Mouse (Mus musculus) brain, embryonic 14.5 days (tissue): ENCODE data around the gene Sf3a1. TPM values are rescaled to one million over a fixed set of nuclear protein-coding genes. Genes with fewer than 3 reads are reported as not detected.

Experiments used
- DNase-seq: peaks from one replicate; pipeline ENCODE4 v3.0.0-alpha.2; 2011; ENCODE audit warnings: low read depth
- CTCF ChIP-seq: fragments of 200-500 bp; IDR thresholded peaks from 2 replicates; pipeline ENCODE4 v1.5.1; 2012; ENCODE audit warnings: inconsistent platforms, mild to moderate bottlenecking, moderate library complexity, borderline replicate concordance; ENCODE audit not compliant: insufficient read depth, insufficient read length; ENCODE audit errors: extremely low read depth
- POLR2A ChIP-seq: fragments of 200-500 bp; IDR thresholded peaks from 2 replicates; pipeline ENCODE4 v1.6.1; 2012; ENCODE audit warnings: mild to moderate bottlenecking, inconsistent platforms, borderline replicate concordance; ENCODE audit not compliant: poor library complexity, insufficient read depth, insufficient read length, severe bottlenecking; ENCODE audit errors: extremely low read depth
- polyA plus RNA-seq: library from polyadenylated mRNA; depleted of rRNA; stranded (reverse); fragments of >200 nt; gene quantifications from 2 replicates; pipeline ENCODE4 v1.2.3, GENCODE M21; 2012

Sf3a1 gene
- polyA plus RNA-seq, 1 experiment: 84.0 TPM

- no peak for DNase-seq
- TF ChIP-seq CTCF (peak; percentile 31; the same call in 1 of the 2 replicates), POLR2A (no peak)
Measured at GRCm38 (mm10) chr11:4209556-4209955, 49.4 kb downstream of the Sf3a1 start.

GRCm38 (mm10) chr11:4210786-4211185 is 50.6 kb downstream of the Sf3a1 start:
- DNase-seq: no peak
- TF ChIP-seq POLR2A: no peak
- no peak for TF ChIP-seq CTCF

GRCm38 (mm10) chr11:4213107-4213506 is 53.0 kb downstream of the Sf3a1 start:
- no peak for DNase-seq
- no peak for TF ChIP-seq CTCF
- no peak for TF ChIP-seq POLR2A

- no peak for DNase-seq
- TF ChIP-seq CTCF (no peak), POLR2A (no peak)
Measured at GRCm38 (mm10) chr11:4214572-4214971, 54.4 kb downstream of the Sf3a1 start.

GRCm38 (mm10) chr11:4215061-4215460 is 54.9 kb downstream of the Sf3a1 start:
- TF ChIP-seq POLR2A: no peak
- no peak for TF ChIP-seq CTCF
- DNase-seq: no peak

GRCm38 (mm10) chr11:4216248-4217000 is 56.3 kb downstream of the Sf3a1 start:
- no peak for DNase-seq
- TF ChIP-seq CTCF: no peak
- TF ChIP-seq POLR2A: no peak

- DNase-seq: peak; percentile 86
- no peak for TF ChIP-seq CTCF
- TF ChIP-seq POLR2A: no peak
Measured at GRCm38 (mm10) chr11:4217914-4218629, 57.9 kb downstream of the Sf3a1 start, which contains the start of gene Castor1. Gene Castor1 (plus strand): TSS chr11:4218225.

GRCm38 (mm10) chr11:4218637-4219036 is 58.5 kb downstream of the Sf3a1 start:
- TF ChIP-seq CTCF: no peak
- TF ChIP-seq POLR2A: no peak
- no peak for DNase-seq

- no peak for TF ChIP-seq POLR2A
- TF ChIP-seq CTCF: peak; percentile 71; the same call in 1 of the 2 replicates
- peak; percentile 86 for DNase-seq
Measured at GRCm38 (mm10) chr11:4219317-4219751, 59.2 kb downstream of the Sf3a1 start.

GRCm38 (mm10) chr11:4219908-4220307 is 59.8 kb downstream of the Sf3a1 start:
- TF ChIP-seq POLR2A: no peak
- no peak for TF ChIP-seq CTCF
- no peak for DNase-seq
